Mouse (Mus musculus): ENCODE data around the gene Il27.

Gene Il27

GRCm38 (mm10) chr7:126594862-126595561 lies at the start of gene Il27:
Gene Il27, minus strand, starts transcription at chr7:126594941.
- DNase-seq: no peak

GRCm38 (mm10) chr7:126644345-126644744 lies 49.6 kb upstream of the Il27 start:
- no peak for DNase-seq

- peak; percentile 61 to 71 for DNase-seq
These were observed 48.5 kb upstream of the Il27 start for GRCm38 (mm10) chr7:126643244-126643617.

- no peak for DNase-seq
These were observed 48.0 kb upstream of the Il27 start for GRCm38 (mm10) chr7:126642545-126643243.

GRCm38 (mm10) chr7:126636733-126637520 lies 42.2 kb upstream of the Il27 start:
- peak; percentile 50 to 56 for DNase-seq

GRCm38 (mm10) chr7:126635375-126635774 lies 40.6 kb upstream of the Il27 start:
- DNase-seq: no peak

GRCm38 (mm10) chr7:126632478-126632877 lies 37.7 kb upstream of the Il27 start:
- DNase-seq: no peak

GRCm38 (mm10) chr7:126630824-126631518 lies 36.2 kb upstream of the Il27 start, which contains the start of gene Nupr1:
Gene Nupr1, minus strand, starts transcription at chr7:126630861.
- no peak for DNase-seq

- DNase-seq: no peak
These were observed 35.2 kb upstream of the Il27 start for GRCm38 (mm10) chr7:126629915-126630314.

GRCm38 (mm10) chr7:126628111-126628510 lies 33.4 kb upstream of the Il27 start:
- no peak for DNase-seq

- no peak for DNase-seq
These were observed 31.3 kb upstream of the Il27 start for GRCm38 (mm10) chr7:126625807-126626600.

- peak; percentile 46 to 47 for DNase-seq
These were observed 30.6 kb upstream of the Il27 start for GRCm38 (mm10) chr7:126625369-126625768.

GRCm38 (mm10) chr7:126624774-126625173 lies 30.0 kb upstream of the Il27 start:
- DNase-seq: peak in 1 of 2 experiments; percentile 11

- DNase-seq: no peak
These were observed 28.6 kb upstream of the Il27 start for GRCm38 (mm10) chr7:126623381-126623780.

GRCm38 (mm10) chr7:126621452-126622359 lies 27.0 kb upstream of the Il27 start:
- DNase-seq: no peak

GRCm38 (mm10) chr7:126619559-126620275 lies 25.0 kb upstream of the Il27 start:
- DNase-seq: no peak

GRCm38 (mm10) chr7:126616707-126617106 lies 22.0 kb upstream of the Il27 start:
- no peak for DNase-seq

GRCm38 (mm10) chr7:126612736-126613135 lies 18.0 kb upstream of the Il27 start:
- DNase-seq: no peak

GRCm38 (mm10) chr7:126607796-126608195 lies 13.1 kb upstream of the Il27 start:
- no peak for DNase-seq

- DNase-seq: no peak
These were observed 12.3 kb upstream of the Il27 start for GRCm38 (mm10) chr7:126607064-126607463.
